Mouse (Mus musculus): ENCODE measurements around the gene Dhcr7. TPM values are rescaled to one million over a fixed set of nuclear protein-coding genes. Genes with fewer than 3 reads are reported as not detected.

The Dhcr7 gene
- total and polyA plus RNA-seq, 3 experiments = 689 to 1,241 (median 950) TPM

- DNase-seq = peak; percentile 88
These were observed 10.7 kb downstream of the Dhcr7 start for GRCm38 (mm10) chr7:143833581-143834190.

GRCm38 (mm10) chr7:143834316-143834715 is 11.4 kb downstream of the Dhcr7 start:
- DNase-seq = no peak

- DNase-seq = peak; percentile 71
These were observed 12.0 kb downstream of the Dhcr7 start for GRCm38 (mm10) chr7:143834972-143835371.

- peak; percentile 4 for DNase-seq
These were observed 14.9 kb downstream of the Dhcr7 start for GRCm38 (mm10) chr7:143837705-143838358.

GRCm38 (mm10) chr7:143840121-143840520 is 17.2 kb downstream of the Dhcr7 start:
- DNase-seq = peak; percentile 1

- peak; percentile 1 for DNase-seq
These were observed 18.4 kb downstream of the Dhcr7 start for GRCm38 (mm10) chr7:143841301-143841700.

DNA sequence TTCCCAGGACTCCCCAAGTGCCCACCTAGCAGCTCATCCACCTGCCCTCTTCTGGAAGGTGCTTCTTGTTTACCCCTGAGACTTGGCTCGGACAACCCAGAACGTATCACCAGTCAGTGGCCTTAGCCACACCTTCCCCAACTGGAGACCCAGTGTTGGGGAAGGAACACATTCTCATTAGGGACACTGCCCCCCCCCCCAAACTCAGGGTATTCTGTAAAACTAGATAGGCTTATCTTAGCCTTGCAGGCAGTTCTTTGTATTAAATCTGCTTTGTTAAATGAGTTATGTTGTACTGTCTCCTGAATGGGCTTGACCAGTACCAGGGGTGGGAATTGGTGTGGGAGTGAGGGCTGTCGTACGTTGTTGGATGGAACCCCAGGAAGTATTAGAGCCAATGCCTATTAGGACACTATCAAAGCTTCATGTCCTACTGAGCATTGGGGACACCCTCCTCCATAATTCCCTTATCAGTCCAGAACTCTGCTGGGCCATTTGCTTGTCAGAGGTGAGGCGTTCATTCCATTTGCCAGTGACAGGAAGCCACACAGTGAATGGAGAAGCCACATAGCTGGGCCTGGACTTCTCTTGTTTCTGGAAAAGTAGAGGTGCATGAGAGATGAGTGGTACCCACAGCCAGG is 25.3 kb downstream of the Dhcr7 start:
- peak; percentile 1 for DNase-seq

DNA sequence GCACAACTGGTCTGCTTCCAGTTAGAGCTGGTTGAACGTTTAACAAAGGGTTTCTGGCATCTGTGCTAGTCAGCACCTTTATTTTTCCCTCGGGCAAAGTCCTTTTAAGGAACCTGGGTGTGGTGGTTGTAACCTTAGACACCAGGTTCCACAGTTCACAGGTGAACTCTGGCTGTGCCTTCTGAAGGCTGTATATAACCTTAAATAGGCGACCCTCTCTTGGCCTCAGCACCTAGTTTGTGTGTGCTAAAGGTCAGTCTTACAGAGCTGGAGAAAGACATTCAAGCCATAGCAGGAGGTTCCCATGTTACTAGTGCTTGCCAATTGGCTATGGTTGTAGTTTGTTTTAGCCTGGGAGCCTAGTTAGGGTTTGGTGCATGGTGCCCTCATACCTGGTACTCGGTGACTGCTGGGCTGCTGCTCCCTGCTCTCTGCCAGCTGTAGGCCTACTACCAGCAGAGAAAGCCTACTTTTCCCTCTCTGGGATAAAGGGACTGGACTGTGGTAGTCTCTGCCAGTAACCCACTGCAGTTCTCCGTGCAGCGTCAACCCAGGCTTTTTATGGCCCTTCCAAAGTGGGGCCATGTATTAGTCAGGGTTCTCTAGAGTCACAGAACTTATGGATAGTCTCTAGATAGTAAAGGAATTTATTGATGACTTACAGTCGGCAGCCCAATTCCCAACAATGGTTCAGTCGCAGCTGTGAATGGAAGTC is 26.0 kb downstream of the Dhcr7 start:
- DNase-seq = no peak

GRCm38 (mm10) chr7:143866538-143866937 is 43.6 kb downstream of the Dhcr7 start, which contains the start of gene Gm498:
TSS of gene Gm498 (plus strand) at chr7:143866838.
- DNase-seq = no peak

- no peak for DNase-seq
These were observed 45.9 kb downstream of the Dhcr7 start for GRCm38 (mm10) chr7:143868874-143869273.

DNA sequence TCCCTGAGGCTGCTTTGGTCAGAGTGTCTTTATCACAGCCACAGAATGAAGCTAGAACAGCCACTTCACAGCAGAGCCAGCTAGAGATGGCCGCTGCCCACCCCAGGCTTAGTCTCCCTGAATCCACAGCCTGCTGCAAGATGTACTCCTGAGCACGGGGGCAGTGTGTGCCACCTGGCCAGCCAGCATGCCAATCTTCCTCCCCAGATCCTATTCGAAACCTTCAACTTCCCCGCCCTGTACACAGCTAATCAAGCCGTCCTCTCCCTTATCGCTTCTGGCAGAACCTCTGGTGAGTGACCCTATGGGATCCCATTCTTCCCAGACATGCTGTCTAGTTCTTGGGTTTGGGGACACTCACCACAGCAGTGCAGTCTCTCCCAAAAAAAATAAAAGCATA is 60.8 kb downstream of the Dhcr7 start:
- DNase-seq = no peak

GRCm38 (mm10) chr7:143891146-143891545 is 68.2 kb downstream of the Dhcr7 start:
- DNase-seq = no peak

DNA sequence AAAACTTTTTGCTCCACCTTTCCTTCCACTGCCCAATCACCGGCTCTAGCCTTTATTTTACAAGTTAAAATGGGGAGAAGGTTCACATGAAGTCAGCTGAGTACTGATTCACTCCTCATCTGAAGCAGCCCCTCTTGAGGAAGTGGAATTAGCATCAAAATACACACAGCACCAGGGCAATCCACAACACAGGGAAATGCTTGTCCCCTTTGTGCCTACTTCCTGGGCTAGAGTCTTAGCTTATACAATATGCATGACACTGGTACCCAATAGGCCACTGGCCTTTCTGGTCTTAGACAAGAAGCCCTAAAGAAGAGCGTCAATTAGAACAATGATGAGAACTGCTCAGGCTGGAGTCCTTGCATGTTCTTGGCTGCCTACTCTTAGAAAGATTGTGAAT is 69.4 kb downstream of the Dhcr7 start:
- no peak for DNase-seq

Small RNA genes lying within 50 kb of the gene (microRNA-seq; reads per million reads assigned to microRNA genes)
- 0 reads per million in 2 experiments for gene Gm22064

Other genes starting within 250 kb of the Dhcr7 start
- 10 to 100 TPM; 42.9 to 51.3 TPM for gene Cars, start 223.1 kb upstream of the Dhcr7 start, total RNA-seq (2021)
- gene Cars, start 223.1 kb upstream of the Dhcr7 start, polyA plus RNA-seq (2012; rRNA removed) = 9.4 and 10.5 TPM in 2 replicates
- gene Tnfrsf26, start 194.4 kb upstream of the Dhcr7 start, total RNA-seq (2021) = 1 to 10 TPM in 1 of 2 experiments, under 1 TPM in 1; 0.55 to 1.1 TPM
- gene Tnfrsf26, start 194.4 kb upstream of the Dhcr7 start, polyA plus RNA-seq (2012; rRNA removed) = 0.17 and 0.29 TPM in 2 replicates
- 1 to 10 TPM; 3.9 to 4.4 TPM for gene Tnfrsf22, start 173.5 kb upstream of the Dhcr7 start, total RNA-seq (2021)
- gene Tnfrsf22, start 173.5 kb upstream of the Dhcr7 start, polyA plus RNA-seq (2012; rRNA removed) = 3.1 and 3.9 TPM in 2 replicates
- gene Tnfrsf23, start 137.3 kb upstream of the Dhcr7 start, total RNA-seq (2021) = 1 to 10 TPM; 3.1 to 4.4 TPM
- gene Tnfrsf23, start 137.3 kb upstream of the Dhcr7 start, polyA plus RNA-seq (2012; rRNA removed) = 1.3 TPM in 2 replicates
- 10 to 100 TPM; 25.8 to 47.4 TPM for gene Osbpl5, start 66.2 kb upstream of the Dhcr7 start, total RNA-seq (2021)
- gene Osbpl5, start 66.2 kb upstream of the Dhcr7 start, polyA plus RNA-seq (2012; rRNA removed) = 28.1 and 28.2 TPM in 2 replicates
- gene Mrgprg, start 56.2 kb upstream of the Dhcr7 start, total RNA-seq (2021) = 1 to 10 TPM; 1.1 to 2.9 TPM
- 1.5 and 3.7 TPM in 2 replicates for gene Mrgprg, start 56.2 kb upstream of the Dhcr7 start, polyA plus RNA-seq (2012; rRNA removed)
- gene Mrgpre, start 38.6 kb upstream of the Dhcr7 start, total RNA-seq (2021) = 1 to 10 TPM; 1.7 to 3.2 TPM
- 2.5 and 3.9 TPM in 2 replicates for gene Mrgpre, start 38.6 kb upstream of the Dhcr7 start, polyA plus RNA-seq (2012; rRNA removed)
- gene Nadsyn1, start 296 bp upstream of the Dhcr7 start, total RNA-seq (2021) = 10 to 100 TPM in 1 of 2 experiments, 1 to 10 TPM in 1; 7.8 to 11.6 TPM
- gene Nadsyn1, start 296 bp upstream of the Dhcr7 start, polyA plus RNA-seq (2012; rRNA removed) = 9.0 and 9.1 TPM in 2 replicates
- not detected for gene Gm498, start 43.7 kb downstream of the Dhcr7 start, total RNA-seq (2021)
- gene Gm498, start 43.7 kb downstream of the Dhcr7 start, polyA plus RNA-seq (2012; rRNA removed) = not detected in 2 replicates
- gene Shank2, start 178.8 kb downstream of the Dhcr7 start, total RNA-seq (2021) = 10 to 100 TPM in 1 of 2 experiments, 1 to 10 TPM in 1; 3.7 to 20.0 TPM
- gene Shank2, start 178.8 kb downstream of the Dhcr7 start, polyA plus RNA-seq (2012; rRNA removed) = 1.4 and 2.4 TPM in 2 replicates

Measured in adrenal gland, adult 2 months (tissue).